Mouse (Mus musculus): ENCODE results near the gene Antxr1. TPM values are rescaled to one million over a fixed set of nuclear protein-coding genes. Genes with fewer than 3 reads are reported as not detected.

Antxr1 gene
- total and polyA plus RNA-seq, 2 experiments, result 0.28 to 0.92 TPM

GRCm38 (mm10) chr6:87276941-87277340, 58.7 kb downstream of the Antxr1 start:
- H3K27me3 ChIP-seq (ENCODE audit: control insufficient read depth, insufficient read depth, low read length), result no peaks in the 10 kb centered on the region
- no peaks in the 10 kb centered on the region for H3K36me3 ChIP-seq (ENCODE audit: control insufficient read depth, insufficient read depth, low read length)
- peak overlapping the region; percentile 80 for H3K27ac ChIP-seq (replicated peaks; ENCODE audit: insufficient read depth, low read depth, low read length)
- H3K79me2 ChIP-seq (ENCODE audit: control insufficient read depth, insufficient read depth, low read length), result no peaks in the 10 kb centered on the region
- H3K4me3 ChIP-seq (ENCODE audit: insufficient read depth, low read depth, low read length), result no peak overlapping the region
- TF ChIP-seq POLR2A (IDR thresholded peaks at IDR 0.05; ENCODE audit: extremely low read depth, insufficient read depth, low read length) (no peak), CTCF (IDR thresholded peaks at IDR 0.05; ENCODE audit: low read depth, low read length) (no peak)
- WGBS, result 53% methylated on average over 7 of the region's 7 CpGs
- peaks cover 23% of the 10 kb centered on the region for H3K4me1 ChIP-seq (ENCODE audit: control insufficient read depth, insufficient read depth, low read length)
- no peak overlapping the region for H3K9ac ChIP-seq (ENCODE audit: low read depth, low read length)
- DNase-seq (ENCODE audit: extremely low read depth, low read depth, low spot score), result peak; percentile 78

GRCm38 (mm10) chr6:87274779-87275178, 60.8 kb downstream of the Antxr1 start:
- TF ChIP-seq POLR2A (IDR thresholded peaks at IDR 0.05; ENCODE audit: extremely low read depth, insufficient read depth, low read length), result no peak
- no peak overlapping the region for H3K9ac ChIP-seq (ENCODE audit: low read depth, low read length)
- peaks cover 23% of the 10 kb centered on the region for H3K4me1 ChIP-seq (ENCODE audit: control insufficient read depth, insufficient read depth, low read length)
- no peaks in the 10 kb centered on the region for H3K27me3 ChIP-seq (ENCODE audit: control insufficient read depth, insufficient read depth, low read length)
- no peak overlapping the region for H3K27ac ChIP-seq (replicated peaks; ENCODE audit: insufficient read depth, low read depth, low read length)
- no peak for DNase-seq (ENCODE audit: extremely low read depth, low read depth, low spot score)
- H3K79me2 ChIP-seq (ENCODE audit: control insufficient read depth, insufficient read depth, low read length), result no peaks in the 10 kb centered on the region
- 97% methylated on average over 5 of the region's 5 CpGs for WGBS
- H3K36me3 ChIP-seq (ENCODE audit: control insufficient read depth, insufficient read depth, low read length), result no peaks in the 10 kb centered on the region
- no peak overlapping the region for H3K4me3 ChIP-seq (ENCODE audit: insufficient read depth, low read depth, low read length)

- no peak overlapping the region for H3K4me3 ChIP-seq (ENCODE audit: insufficient read depth, low read depth, low read length)
- 21% methylated on average over 3 of the region's 3 CpGs for WGBS
- peak; percentile 90 for DNase-seq (ENCODE audit: extremely low read depth, low read depth, low spot score)
- no peaks in the 10 kb centered on the region for H3K27me3 ChIP-seq (ENCODE audit: control insufficient read depth, insufficient read depth, low read length)
- H3K4me1 ChIP-seq (ENCODE audit: control insufficient read depth, insufficient read depth, low read length), result peaks cover 23% of the 10 kb centered on the region
- peak overlapping the region; percentile 70 for H3K27ac ChIP-seq (replicated peaks; ENCODE audit: insufficient read depth, low read depth, low read length)
- TF ChIP-seq CTCF (IDR thresholded peaks at IDR 0.05; ENCODE audit: low read depth, low read length) (no peak), POLR2A (IDR thresholded peaks at IDR 0.05; ENCODE audit: extremely low read depth, insufficient read depth, low read length) (0 out of 2 replicates have a peak, but pooled peaks have one; percentile 14)
- no peak overlapping the region for H3K9ac ChIP-seq (ENCODE audit: low read depth, low read length)
- H3K36me3 ChIP-seq (ENCODE audit: control insufficient read depth, insufficient read depth, low read length), result no peaks in the 10 kb centered on the region
- no peaks in the 10 kb centered on the region for H3K79me2 ChIP-seq (ENCODE audit: control insufficient read depth, insufficient read depth, low read length)
Observed at GRCm38 (mm10) chr6:87273791-87274190, 61.8 kb downstream of the Antxr1 start.

- Histone ChIP-seq H3K4me1 (ENCODE audit: control insufficient read depth, insufficient read depth, low read length) (peaks cover 23% of the 10 kb centered on the region), H3K4me3 (ENCODE audit: insufficient read depth, low read depth, low read length) (no peak overlapping the region), H3K27me3 (ENCODE audit: control insufficient read depth, insufficient read depth, low read length) (no peaks in the 10 kb centered on the region), H3K36me3 (ENCODE audit: control insufficient read depth, insufficient read depth, low read length) (no peaks in the 10 kb centered on the region), H3K27ac (replicated peaks; ENCODE audit: insufficient read depth, low read depth, low read length) (peak overlapping the region; percentile 70), H3K9ac (ENCODE audit: low read depth, low read length) (no peak overlapping the region), H3K79me2 (ENCODE audit: control insufficient read depth, insufficient read depth, low read length) (no peaks in the 10 kb centered on the region)
- 22% methylated on average over 4 of the region's 4 CpGs for WGBS
- no peak for TF ChIP-seq CTCF (IDR thresholded peaks at IDR 0.05; ENCODE audit: low read depth, low read length)
- no peak for TF ChIP-seq POLR2A (IDR thresholded peaks at IDR 0.05; ENCODE audit: extremely low read depth, insufficient read depth, low read length)
- DNase-seq (ENCODE audit: extremely low read depth, low read depth, low spot score), result peak; percentile 93
Observed at GRCm38 (mm10) chr6:87273141-87273540, 62.5 kb downstream of the Antxr1 start.

GRCm38 (mm10) chr6:87272202-87272601, 63.4 kb downstream of the Antxr1 start:
- 76% methylated on average over 2 of the region's 2 CpGs for WGBS
- Histone ChIP-seq H3K36me3 (ENCODE audit: control insufficient read depth, insufficient read depth, low read length) (no peaks in the 10 kb centered on the region), H3K27ac (replicated peaks; ENCODE audit: insufficient read depth, low read depth, low read length) (no peak overlapping the region), H3K4me3 (ENCODE audit: insufficient read depth, low read depth, low read length) (no peak overlapping the region), H3K79me2 (ENCODE audit: control insufficient read depth, insufficient read depth, low read length) (no peaks in the 10 kb centered on the region), H3K27me3 (ENCODE audit: control insufficient read depth, insufficient read depth, low read length) (no peaks in the 10 kb centered on the region), H3K4me1 (ENCODE audit: control insufficient read depth, insufficient read depth, low read length) (peaks cover 20% of the 10 kb centered on the region), H3K9ac (ENCODE audit: low read depth, low read length) (no peak overlapping the region)
- TF ChIP-seq POLR2A (IDR thresholded peaks at IDR 0.05; ENCODE audit: extremely low read depth, insufficient read depth, low read length), result no peak
- no peak for TF ChIP-seq CTCF (IDR thresholded peaks at IDR 0.05; ENCODE audit: low read depth, low read length)
- no peak for DNase-seq (ENCODE audit: extremely low read depth, low read depth, low spot score)

GRCm38 (mm10) chr6:87270452-87270851, 65.2 kb downstream of the Antxr1 start:
- Histone ChIP-seq H3K4me3 (ENCODE audit: insufficient read depth, low read depth, low read length) (no peak overlapping the region), H3K27ac (replicated peaks; ENCODE audit: insufficient read depth, low read depth, low read length) (no peak overlapping the region), H3K36me3 (ENCODE audit: control insufficient read depth, insufficient read depth, low read length) (no peaks in the 10 kb centered on the region), H3K4me1 (ENCODE audit: control insufficient read depth, insufficient read depth, low read length) (peaks cover 10% of the 10 kb centered on the region; the same call in 1 of the 2 replicates), H3K79me2 (ENCODE audit: control insufficient read depth, insufficient read depth, low read length) (no peaks in the 10 kb centered on the region), H3K27me3 (ENCODE audit: control insufficient read depth, insufficient read depth, low read length) (no peaks in the 10 kb centered on the region), H3K9ac (ENCODE audit: low read depth, low read length) (no peak overlapping the region)
- no peak for TF ChIP-seq POLR2A (IDR thresholded peaks at IDR 0.05; ENCODE audit: extremely low read depth, insufficient read depth, low read length)
- TF ChIP-seq CTCF (IDR thresholded peaks at IDR 0.05; ENCODE audit: low read depth, low read length), result no peak
- DNase-seq (ENCODE audit: extremely low read depth, low read depth, low spot score), result no peak
- 52% methylated on average over 7 of the region's 7 CpGs for WGBS
